Mouse (Mus musculus): ENCODE measurements around the gene Soat2. TPM values are rescaled to one million over a fixed set of nuclear protein-coding genes. Genes with fewer than 3 reads are reported as not detected.

The Soat2 gene
- under 1 TPM in 1 of 2 experiments, not detected in 1; 0.23 TPM for total RNA-seq (2021)

GRCm38 (mm10) chr15:102150301-102151135, at the start of gene Soat2:
Gene Soat2 (plus strand): TSS chr15:102150526.
- intact Hi-C loops (cut with DNase I): no loop called here
- no peak for DNase-seq (ENCODE audit: low spot score in 2 of 2)

DNA sequence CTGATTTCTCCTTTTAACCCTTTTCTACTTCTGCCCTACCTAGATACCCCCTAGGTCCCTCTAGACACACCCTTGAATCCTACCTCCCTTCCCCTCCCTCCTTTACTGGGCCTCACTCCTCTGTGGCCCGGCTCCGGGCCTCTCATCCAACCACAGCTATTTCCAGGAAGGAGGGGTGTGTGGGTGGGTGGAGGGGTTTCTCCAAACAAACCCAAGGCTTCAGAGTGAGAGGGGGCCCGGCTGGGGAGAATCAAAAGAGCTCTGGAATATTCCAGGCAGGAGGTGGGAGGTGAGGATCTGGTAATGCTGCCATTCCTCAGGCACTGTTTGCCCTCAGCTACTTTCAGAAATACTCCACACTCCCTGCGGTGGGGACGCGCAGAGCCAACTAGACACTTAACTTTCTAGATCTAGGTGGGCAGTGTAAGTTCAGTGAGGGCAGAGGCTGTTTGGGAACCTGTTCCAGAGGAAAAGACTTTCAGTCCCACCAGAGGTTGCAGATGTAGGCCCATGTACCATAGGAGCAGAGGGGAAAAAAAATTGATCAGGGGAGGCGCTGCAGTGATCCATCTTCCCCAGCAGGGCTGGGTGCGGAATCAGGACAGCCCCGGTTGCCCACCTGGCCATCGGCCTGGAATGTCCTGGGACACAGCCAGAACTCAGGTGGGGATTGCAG, 49.2 kb upstream of the Soat2 start:
- intact Hi-C loops (cut with DNase I): no loop called here
- no peak for DNase-seq (ENCODE audit: low spot score in 2 of 2)

DNA sequence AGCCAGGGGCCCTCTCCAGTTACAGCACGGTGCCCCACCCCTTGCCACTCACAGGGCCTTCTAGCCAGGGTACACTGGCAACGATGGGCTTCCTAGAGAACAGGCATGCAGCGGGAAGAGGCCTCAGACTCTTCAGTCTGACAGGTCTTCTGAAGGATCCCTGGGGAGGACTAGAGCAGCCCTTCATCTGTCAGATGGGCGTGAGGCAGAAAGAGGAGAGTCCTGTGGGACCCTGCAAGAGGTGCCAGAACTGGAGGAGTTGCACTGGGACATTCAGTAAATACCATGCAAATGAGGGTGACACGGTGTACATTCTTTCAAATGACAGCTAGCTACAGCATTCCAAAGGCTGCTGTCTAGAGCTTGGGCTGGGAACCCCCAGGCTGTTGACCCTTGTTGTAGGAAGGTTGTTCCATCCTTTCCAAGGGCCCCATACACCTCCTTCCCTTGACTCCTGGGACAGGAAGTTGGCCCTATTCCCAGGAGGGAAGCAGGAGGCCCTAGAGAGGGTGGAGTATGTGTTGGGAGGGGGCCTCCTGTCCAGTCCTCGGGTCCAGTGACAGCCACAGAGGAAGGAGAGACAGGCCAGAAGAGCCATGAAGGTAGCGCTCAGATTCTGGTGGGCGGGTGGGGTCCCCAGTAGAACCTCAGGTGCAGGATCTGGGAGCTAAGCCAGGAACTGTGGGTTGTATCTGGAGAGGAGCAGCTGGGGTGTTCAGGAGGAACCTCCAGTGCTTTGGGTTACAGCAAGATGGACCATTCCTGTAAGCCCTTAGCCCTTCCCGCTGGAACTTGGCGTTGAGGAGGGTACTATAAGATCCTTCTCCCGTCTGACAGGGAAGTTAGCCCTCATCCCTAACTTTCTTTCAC, 48.4 kb upstream of the Soat2 start:
- DNase-seq (ENCODE audit: low spot score in 2 of 2): no peak
- intact Hi-C loops (cut with DNase I): no loop called here

- intact Hi-C loops (cut with DNase I): no loop called here
These were observed 47.7 kb upstream of the Soat2 start for GRCm38 (mm10) chr15:102102548-102103121.

DNA sequence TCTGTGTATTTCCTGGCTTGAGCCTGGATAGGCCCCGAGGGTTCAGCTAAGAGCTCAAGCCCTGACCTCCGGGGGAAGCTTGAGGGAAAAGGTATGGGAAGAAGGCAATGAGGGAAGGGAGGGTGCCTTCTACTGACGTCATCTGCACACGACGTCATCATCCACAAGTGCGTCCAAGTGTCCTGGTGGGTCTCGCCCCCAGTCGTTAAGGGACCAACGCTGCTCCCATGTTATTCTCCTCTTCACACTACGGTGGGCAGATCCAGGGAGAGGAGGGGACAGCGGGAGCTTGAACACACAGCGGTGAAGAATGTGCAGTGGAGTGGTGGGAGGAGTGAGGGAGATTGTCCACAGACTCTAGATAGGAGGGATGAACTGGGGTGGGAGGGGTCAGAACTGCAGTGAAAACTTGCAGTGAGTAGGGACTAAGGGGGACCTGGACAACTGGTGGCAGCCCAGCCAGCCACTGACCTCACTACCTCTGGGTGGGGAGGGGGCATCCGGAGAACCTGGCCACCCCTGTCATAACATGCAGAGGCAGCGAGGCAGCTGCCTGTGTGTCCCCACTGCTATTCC, 46.9 kb upstream of the Soat2 start:
- intact Hi-C loops (cut with DNase I): no loop called here

More at GRCm38 (mm10) chr15:102102548-102103121, 47.7 kb upstream of the Soat2 start:
- DNase-seq (ENCODE audit: low spot score in 2 of 2): no peak

DNA sequence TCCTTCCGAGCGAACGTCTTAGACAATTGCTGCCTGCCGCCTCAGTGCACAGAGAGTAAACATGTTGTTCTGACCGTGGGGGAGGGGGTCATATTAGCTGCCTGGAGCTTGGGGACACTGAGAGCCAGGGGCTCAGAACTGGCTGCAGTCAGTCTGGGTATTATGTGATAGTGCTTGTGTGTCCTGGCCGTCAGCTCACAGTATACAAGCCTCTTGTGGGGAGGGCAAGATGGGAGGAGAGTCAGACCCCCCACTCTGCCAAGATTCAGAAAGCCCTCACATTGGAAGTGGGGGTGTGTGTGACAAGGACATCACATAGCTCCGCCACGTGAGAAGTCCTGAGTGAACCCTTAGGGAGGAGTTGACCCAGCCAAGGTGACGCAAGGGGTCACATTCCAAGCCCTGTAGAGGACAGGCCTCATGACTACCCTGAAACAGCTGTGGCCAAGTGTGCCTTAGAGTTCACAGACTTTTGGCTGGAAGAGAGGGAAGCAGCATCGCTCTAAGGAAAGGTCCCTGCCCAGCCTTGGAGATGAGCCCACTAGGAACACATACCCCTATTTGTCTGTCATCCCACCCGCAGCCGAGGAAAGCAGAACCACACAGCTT, 46.3 kb upstream of the Soat2 start:
- intact Hi-C loops (cut with DNase I): no loop called here
- DNase-seq (ENCODE audit: low spot score in 2 of 2): no peak

More for the DNA sequence above, 46.9 kb upstream of the Soat2 start:
- DNase-seq (ENCODE audit: low spot score in 2 of 2): no peak

DNA sequence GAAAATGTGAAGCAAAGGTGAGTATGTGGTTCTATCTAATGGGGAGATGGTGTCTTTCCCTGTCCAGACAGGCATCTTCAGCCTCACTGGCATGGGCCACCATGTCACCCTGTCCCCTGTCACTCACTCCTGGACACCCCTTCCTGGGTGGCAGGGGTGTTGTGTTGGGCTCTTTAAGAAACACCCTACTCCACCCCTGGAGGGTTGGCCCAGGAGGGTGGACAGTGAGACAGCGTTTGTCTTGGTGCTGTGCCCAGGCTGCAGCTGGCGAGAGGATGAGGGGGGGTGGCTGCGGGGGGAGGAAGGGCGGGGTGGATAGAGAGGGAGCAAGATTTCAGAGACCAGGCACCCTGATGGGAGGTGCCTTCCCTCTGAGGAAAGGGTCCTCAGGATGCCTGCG, 45.0 kb upstream of the Soat2 start:
- intact Hi-C loops (cut with DNase I): no loop called here
- DNase-seq (ENCODE audit: low spot score in 2 of 2): no peak

- intact Hi-C loops (cut with DNase I): no loop called here
- no peak for DNase-seq (ENCODE audit: low spot score in 2 of 2)
These were observed 44.3 kb upstream of the Soat2 start for GRCm38 (mm10) chr15:102105764-102106730.

DNA sequence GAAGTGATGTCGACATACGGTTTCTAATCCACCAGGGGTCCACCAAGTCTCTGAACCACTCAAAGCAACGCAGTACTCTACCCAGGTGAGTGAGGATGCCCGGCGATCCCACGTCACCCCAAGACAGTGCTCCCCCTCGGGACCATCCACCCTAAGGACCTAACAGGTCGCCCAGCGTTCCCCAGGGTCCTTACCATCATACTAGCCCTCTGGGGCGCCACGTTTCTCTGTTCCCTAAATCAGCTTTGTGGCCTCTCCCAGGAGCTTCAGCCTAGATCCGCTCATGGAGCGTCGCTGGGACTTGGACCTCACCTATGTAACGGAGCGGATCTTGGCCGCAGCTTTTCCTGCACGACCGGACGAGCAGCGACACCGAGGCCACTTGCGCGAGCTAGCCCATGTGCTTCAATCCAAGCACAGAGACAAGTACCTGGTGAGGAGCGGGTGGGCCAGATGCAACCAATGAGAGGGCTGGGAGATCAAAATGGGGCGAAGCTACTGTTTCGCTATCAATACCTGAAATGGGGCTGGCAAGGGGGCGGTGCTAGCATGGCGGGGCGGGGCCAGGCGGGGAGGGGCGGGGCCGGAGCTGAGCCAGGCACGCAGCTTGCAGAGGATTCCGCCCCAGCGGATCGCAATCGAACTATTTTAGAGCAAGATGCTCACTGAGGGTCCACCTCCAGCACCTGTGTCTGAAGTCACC, 43.4 kb upstream of the Soat2 start:
- no peak for DNase-seq (ENCODE audit: low spot score in 2 of 2)
- intact Hi-C loops (cut with DNase I): no loop called here

- intact Hi-C loops (cut with DNase I): no loop called here
- no peak for DNase-seq (ENCODE audit: low spot score in 2 of 2)
These were observed 42.4 kb upstream of the Soat2 start for GRCm38 (mm10) chr15:102107689-102108573.

GRCm38 (mm10) chr15:102108651-102109525, 41.4 kb upstream of the Soat2 start:
- intact Hi-C loops (cut with DNase I): no loop called here
- DNase-seq (ENCODE audit: low spot score in 2 of 2): peak; percentile 67 to 80

- DNase-seq (ENCODE audit: low spot score in 2 of 2): no peak
- intact Hi-C loops (cut with DNase I): no loop called here
These were observed 40.1 kb upstream of the Soat2 start for GRCm38 (mm10) chr15:102110271-102110670.

DNA sequence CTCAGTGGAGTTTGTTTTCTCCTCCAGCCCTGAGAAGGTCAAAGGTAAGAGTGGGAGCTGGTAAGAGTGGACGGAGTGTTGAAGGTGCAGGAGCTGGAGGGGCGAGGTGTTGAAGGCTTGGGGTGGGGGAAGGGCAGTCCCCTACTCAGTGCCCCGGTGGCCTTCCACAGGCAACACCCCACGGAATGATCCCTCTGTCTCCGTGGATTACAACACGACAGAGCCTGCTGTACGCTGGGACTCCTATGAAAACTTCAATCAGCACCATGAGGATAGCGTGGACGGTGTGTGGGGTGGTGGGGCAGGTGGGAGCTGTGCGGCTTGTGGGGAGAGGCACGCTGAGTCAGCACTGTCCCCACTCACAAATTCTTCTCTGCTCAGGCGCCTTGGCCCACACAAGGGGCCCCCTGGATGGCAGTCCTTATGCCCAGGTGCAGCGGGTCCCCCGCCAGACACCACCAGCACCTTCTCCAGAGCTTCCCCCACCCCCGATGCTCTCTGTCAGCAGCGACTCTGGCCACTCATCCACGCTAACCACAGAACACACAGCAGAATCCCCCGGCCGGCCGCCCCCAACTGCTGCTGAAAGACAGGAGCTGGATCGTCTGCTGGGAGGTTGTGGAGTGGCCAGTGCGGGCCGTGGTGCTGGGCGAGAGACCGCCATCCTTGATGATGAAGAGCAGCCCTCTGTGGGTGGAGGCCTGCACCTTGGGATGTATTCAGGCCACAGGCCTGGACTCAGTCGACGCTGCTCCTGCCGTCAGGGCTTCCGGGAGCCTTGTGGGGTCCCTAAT, 39.4 kb upstream of the Soat2 start:
- no peak for DNase-seq (ENCODE audit: low spot score in 2 of 2)
- intact Hi-C loops (cut with DNase I): no loop called here

DNA sequence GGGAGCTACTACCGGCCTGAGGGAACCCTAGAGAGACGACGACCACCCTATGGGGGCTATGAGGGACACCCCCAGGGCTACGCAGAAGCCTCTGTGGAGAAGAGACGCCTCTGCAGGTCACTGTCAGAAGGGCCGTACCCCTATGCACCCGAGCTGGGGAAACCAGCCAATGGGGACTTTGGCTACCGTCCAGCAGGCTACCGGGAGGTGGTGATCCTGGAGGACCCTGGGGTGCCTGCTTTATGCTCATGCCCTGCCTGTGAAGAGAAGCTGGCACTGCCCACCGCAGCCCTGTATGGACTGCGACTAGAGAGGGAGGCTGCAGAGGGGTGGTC, 38.9 kb upstream of the Soat2 start:
- DNase-seq (ENCODE audit: low spot score in 2 of 2): no peak
- intact Hi-C loops (cut with DNase I): no loop called here

DNA sequence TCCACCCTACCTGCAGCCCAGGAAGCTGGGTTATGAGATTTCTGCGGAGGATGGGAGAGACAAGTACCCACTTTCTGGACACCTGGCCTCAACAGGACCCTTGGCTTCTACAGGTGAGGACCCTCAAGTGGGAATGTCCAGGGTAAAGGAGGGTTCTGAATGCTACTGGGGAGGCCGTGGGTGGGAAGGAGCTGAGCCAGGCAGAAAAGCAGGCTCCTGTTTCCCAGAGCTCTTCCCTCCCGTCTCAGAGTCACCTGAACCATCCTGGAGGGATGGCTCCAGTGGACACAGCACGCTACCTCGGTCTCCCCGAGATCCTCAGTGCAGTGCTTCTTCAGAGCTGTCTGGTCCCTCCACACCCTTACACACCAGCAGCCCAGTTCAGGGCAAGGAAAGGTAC, 38.1 kb upstream of the Soat2 start:
- intact Hi-C loops (cut with DNase I): no loop called here
- DNase-seq (ENCODE audit: low spot score in 2 of 2): no peak

All from left cerebral cortex, postnatal 36 days (tissue).